Mouse (Mus musculus) olfactory bulb, adult 2 months (tissue): Measurements from ENCODE around the gene Cyb5r1. TPM values are rescaled to one million over a fixed set of nuclear protein-coding genes. Genes with fewer than 3 reads are reported as not detected.
"Not testable (repeated sequence)": the region's sequence is repeated elsewhere in the genome, so short reads cannot be mapped to it uniquely, and the experiment has no call there.

Experiments used
- H3K27ac ChIP-seq: fragments of 200-500 bp; 2 replicates; pipeline ENCODE4 v1.5.1; 2012; ENCODE audit warnings: low read depth, low read length; ENCODE audit not compliant: insufficient read depth
- H3K4me1 ChIP-seq: fragments of 200-500 bp; 2 replicates; pipeline ENCODE4 v1.6.1; 2012; ENCODE audit warnings: low read length; ENCODE audit not compliant: control insufficient read depth, insufficient read depth
- H3K4me3 ChIP-seq: fragments of 200-500 bp; 2 replicates; pipeline ENCODE4 v1.5.1; 2012; ENCODE audit warnings: mild to moderate bottlenecking, low read depth, low read length, moderate library complexity; ENCODE audit not compliant: insufficient read depth
- CTCF ChIP-seq: fragments of 200-500 bp; IDR thresholded peaks from 2 replicates; pipeline ENCODE4 v1.5.1; 2012; ENCODE audit warnings: low read depth, mild to moderate bottlenecking, low read length, moderate library complexity; ENCODE audit not compliant: insufficient read depth
- POLR2A ChIP-seq: fragments of 200-500 bp; IDR thresholded peaks from 2 replicates; pipeline ENCODE4 v1.6.1; 2012; ENCODE audit warnings: mild to moderate bottlenecking, low read depth, low read length, moderate library complexity; ENCODE audit not compliant: insufficient read depth
- WGBS: fragments of 180-500 bp; shearing (Covaris S2); methylation state at CpG from one replicate; pipeline ENCODE4 v1.1.7; 2018; 5-methylcytosine and 5-hydroxymethylcytosine counted together
- polyA plus RNA-seq: library from polyadenylated mRNA; stranded (reverse); fragments of >200 nt; gene quantifications from 2 replicates; pipeline ENCODE4 v1.2.4, GENCODE M21; 2012; ENCODE audit warnings: low replicate concordance; ENCODE audit not compliant: missing spikeins, insufficient read depth, insufficient read length

The Cyb5r1 gene
- polyA plus RNA-seq, 1 experiment = not detected

DNA sequence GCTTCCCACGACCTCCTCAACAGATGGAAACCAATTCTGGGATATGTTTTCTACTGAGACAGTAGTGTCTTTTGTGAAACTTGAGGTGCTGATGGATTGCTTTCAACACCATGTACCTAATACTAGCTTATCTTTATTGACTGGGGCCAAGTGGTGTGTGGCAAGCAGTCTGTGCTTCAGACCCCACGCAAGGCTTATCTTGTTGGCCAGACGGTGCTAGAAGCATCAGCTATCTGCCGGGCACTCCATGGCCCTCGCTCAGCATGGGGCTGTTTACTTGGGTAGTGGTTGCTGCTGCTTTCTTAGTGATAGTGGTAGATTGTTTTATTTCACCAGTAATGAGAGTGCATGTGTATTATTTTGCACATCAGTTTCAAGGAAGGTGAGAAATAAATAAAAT, 20.9 kb downstream of the Cyb5r1 start:
- H3K27ac ChIP-seq = no peak overlapping the region
- H3K4me1 ChIP-seq = no peaks in the 10 kb centered on the region
- TF ChIP-seq POLR2A (no peak), CTCF (no peak)
- 88% methylated on average over 5 of the region's 5 CpGs for WGBS
- no peak overlapping the region for H3K4me3 ChIP-seq

DNA sequence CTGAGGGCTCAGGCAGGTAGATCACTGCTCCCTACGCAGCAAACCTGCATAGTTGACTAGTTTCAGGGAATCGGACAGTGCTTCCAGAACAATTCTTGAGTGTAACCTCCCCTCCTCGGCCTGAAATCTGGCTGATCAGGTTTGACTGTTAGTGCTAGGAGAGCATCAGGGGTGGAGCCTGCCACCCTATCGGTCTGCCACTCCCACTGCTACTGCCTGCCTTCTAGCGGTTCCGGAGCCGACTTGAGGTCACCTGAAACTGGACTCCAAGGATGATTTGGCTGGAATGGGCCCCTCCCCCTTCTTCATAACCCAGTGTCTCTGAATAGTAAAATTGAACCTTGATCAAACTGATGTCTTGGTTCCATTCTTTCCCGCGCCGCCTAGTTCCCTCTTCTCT, 27.6 kb downstream of the Cyb5r1 start:
- Histone ChIP-seq H3K27ac (no peak overlapping the region), H3K4me1 (no peaks in the 10 kb centered on the region), H3K4me3 (no peak overlapping the region)
- WGBS = 89% methylated on average over 10 of the region's 10 CpGs
- TF ChIP-seq POLR2A = no peak
- no peak for TF ChIP-seq CTCF

DNA sequence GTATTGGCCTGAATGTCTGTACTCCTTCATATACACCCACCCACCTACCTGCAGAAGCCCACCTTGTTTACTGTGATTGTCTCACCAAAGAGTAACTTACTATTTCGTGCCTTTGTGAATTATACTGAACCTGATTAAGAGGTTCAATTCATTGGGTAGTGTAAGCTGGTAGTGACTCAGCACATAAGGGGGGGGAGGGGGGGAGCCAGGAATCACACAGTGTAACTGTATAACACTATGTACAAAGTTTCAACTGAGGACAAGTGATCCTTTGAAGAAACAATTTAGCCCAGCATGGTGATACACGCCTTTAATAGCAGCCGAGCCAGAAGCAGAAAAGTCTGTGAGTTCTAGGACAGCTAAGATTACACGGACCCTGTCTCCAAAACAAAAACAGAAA, 28.1 kb downstream of the Cyb5r1 start:
- TF ChIP-seq POLR2A (no peak), CTCF (no peak)
- Histone ChIP-seq H3K27ac (no peak overlapping the region), H3K4me1 (no peaks in the 10 kb centered on the region), H3K4me3 (no peak overlapping the region)
- 78% methylated on average over 4 of the region's 4 CpGs for WGBS

DNA sequence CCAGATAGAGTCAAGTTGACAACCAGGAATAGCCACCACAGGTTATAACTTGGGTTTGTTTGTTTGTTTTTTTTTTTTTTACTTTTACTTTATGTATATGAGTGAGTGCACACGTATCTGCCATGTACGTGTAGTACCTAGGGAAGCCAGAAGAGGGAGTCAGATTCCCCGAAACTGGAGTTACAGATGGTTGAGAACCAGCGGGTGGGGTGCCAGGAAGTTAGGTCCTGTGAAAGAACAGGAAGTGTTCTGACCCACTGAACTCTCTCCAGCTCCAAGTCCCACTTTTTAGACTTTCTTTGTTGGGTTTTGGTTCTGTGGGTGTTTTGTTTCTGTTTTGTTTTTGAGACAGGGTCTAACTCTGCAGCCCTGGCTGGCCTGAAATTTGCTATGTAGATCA, 30.1 kb downstream of the Cyb5r1 start:
- WGBS = 31% methylated on average over 4 of the region's 4 CpGs
- TF ChIP-seq POLR2A = no peak
- no peak for TF ChIP-seq CTCF
- H3K4me3 ChIP-seq = no peak overlapping the region
- no peaks in the 10 kb centered on the region for H3K4me1 ChIP-seq
- H3K27ac ChIP-seq = no peak overlapping the region

DNA sequence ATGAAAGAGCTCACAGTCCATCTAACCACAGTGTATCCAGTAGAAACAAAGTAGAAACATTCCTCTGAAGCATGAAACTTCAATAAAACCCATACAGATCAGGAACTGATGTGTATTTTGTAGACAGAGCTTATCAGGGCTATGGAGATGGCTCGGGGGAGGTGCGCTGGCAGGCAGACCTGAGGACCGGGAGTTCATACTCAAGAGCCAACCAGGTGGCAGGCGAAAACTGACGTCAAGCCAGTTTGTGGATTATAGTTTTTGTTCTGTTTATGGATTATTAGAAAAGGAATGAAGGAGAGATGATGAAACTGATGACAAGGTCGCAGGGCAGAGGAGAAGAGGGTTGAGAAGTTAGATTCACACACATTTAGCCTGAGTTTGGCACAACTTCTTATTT, 35.1 kb downstream of the Cyb5r1 start:
- no peak overlapping the region for H3K4me3 ChIP-seq
- H3K27ac ChIP-seq = no peak overlapping the region
- H3K4me1 ChIP-seq = no peaks in the 10 kb centered on the region
- no peak for TF ChIP-seq POLR2A
- WGBS = 92% methylated on average over 6 of the region's 6 CpGs

DNA sequence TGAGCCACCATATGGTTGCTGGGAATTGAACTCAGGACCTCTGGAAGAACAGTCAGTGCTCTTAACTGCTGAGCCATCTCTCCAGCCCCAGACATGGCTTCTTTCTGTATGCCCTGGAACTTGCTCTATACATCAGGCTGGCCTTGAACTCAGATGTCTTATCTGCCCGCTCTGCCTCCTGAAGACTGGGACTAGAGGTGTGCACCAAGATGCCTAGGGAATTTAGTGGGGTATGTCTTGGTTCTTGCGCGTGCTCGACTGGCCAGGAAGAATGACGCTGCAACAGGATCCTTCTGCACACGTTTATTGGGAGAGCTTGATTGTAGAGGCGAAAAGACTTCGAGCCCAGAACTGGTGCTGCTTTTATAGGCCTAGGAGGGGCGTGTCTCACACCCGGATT, 36.4 kb downstream of the Cyb5r1 start:
- 92% methylated on average over 8 of the region's 10 CpGs for WGBS
- H3K4me3 ChIP-seq, H3K4me1 ChIP-seq, H3K27ac ChIP-seq: not testable (repeated sequence)

DNA sequence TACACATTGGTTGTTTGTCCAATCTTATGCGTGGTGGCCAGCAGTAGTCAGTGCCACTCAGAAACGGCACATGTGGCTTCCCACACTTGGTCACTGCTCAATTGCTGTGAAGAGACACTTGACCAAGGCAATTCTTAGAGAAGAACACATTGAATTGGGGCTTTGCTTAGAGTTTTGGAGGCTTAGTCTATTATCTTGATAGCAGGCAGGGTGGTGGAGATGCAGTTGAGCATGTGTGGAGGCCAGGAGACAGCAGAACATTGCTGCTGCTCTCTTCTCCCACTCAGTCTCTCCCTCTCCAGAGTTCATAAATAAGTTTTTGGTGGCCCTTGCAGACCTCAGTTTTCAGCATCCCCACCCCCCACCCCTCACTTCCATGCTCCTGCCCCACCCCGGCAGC, 37.0 kb downstream of the Cyb5r1 start:
- no peak overlapping the region for H3K4me3 ChIP-seq
- 96% methylated on average over 3 of the region's 3 CpGs for WGBS
- H3K27ac ChIP-seq = no peak overlapping the region
- no peaks in the 10 kb centered on the region for H3K4me1 ChIP-seq
- TF ChIP-seq CTCF (no peak), POLR2A (no peak)

DNA sequence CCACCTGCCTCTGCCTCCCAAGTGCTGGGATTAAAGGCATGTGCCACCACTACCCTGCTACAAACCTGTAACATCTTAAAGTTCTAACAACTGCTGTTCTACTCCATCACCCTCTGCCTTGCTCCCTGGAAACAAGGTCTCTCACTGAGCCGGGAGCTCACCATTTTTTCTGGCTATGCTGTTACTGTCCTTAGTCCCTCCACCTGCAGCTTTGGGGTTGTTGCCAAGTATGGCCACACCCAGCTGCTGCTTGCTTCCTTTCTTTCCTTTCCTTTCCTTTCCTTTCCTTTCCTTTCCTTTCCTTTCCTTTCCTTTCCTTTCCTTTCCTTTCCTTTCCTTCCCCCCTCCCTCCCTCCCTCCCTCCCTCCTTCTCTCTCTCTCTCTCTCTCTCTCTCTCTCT, 37.9 kb downstream of the Cyb5r1 start:
- not testable (repeated sequence) for H3K4me1 ChIP-seq, H3K4me3 ChIP-seq, H3K27ac ChIP-seq
- 62% methylated on average over 1 of the region's 1 CpGs for WGBS

DNA sequence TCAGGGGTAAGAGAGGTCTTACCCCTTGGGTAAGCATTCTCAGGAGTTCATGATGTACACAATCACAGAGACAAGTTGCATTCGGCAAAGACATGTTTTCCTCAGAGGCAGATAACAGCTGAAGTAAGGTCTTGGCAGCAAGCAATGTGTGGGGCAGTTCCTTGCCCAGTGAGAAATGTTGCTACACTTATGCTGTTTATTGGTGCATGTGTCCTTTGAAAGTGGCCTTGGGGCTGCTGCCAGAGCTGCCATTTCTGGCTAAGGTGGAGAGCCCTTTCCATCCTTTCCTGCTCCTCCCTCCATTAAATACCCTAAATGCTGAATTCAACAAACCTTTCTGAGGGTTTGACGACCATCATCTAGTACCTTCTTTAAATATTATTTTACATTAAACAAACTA, 40.1 kb downstream of the Cyb5r1 start:
- no peaks in the 10 kb centered on the region for H3K4me1 ChIP-seq
- WGBS = 82% methylated on average over 2 of the region's 2 CpGs
- no peak overlapping the region for H3K27ac ChIP-seq
- H3K4me3 ChIP-seq = no peak overlapping the region
- TF ChIP-seq CTCF = no peak
- TF ChIP-seq POLR2A = no peak

DNA sequence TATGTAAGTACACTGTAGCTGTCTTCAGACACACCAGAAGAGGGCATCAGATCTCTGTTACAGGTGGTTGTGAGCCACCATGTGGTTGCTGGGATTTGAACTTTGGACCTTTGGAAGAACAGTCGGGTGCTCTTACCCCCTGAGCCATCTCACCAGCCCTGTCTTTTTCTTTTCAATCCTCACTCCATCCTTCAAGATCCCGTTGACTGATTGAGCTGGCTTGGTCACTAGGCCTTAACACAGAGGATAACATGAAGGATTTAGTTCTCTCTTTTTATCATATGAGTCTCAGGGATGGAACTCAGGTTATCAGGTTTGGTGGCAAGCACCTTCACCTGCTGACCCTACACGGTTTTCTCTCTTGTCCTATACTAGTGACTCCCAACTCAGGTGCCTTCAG, 43.2 kb downstream of the Cyb5r1 start:
- 90% methylated on average over 3 of the region's 3 CpGs for WGBS
- not testable (repeated sequence) for H3K4me3 ChIP-seq, H3K4me1 ChIP-seq, H3K27ac ChIP-seq

DNA sequence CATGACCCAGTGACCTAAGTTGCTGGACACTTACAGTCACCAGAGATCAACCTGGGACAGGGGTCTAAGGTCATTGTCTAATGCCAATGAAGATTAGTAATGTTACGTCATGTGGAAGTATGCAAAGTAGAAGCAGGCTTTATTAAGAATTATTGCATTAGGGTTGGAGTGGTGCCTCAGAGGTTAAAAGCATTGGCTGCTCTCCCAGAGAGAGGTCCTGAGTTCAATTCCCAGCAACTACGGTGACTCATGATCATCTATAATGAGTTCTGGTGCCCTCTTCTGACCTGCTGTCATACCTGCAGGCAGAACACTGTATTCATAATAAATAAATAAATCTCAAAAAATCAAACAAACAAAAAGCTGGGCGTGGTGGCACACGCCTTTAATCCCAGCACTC, 44.8 kb downstream of the Cyb5r1 start:
- H3K4me1 ChIP-seq = no peaks in the 10 kb centered on the region
- H3K4me3 ChIP-seq = no peak overlapping the region
- TF ChIP-seq CTCF (no peak), POLR2A (no peak)
- WGBS = 84% methylated on average over 4 of the region's 4 CpGs
- H3K27ac ChIP-seq = no peak overlapping the region
